Mouse (Mus musculus) left cerebral cortex, postnatal 4 days (tissue): ENCODE measurements around the gene Insig1. TPM values are rescaled to one million over a fixed set of nuclear protein-coding genes. Genes with fewer than 3 reads are reported as not detected.
A peak's percentile ranks its signal among the peaks of the same experiment; 100 is the strongest.

Source experiments
- DNase-seq: peaks from one replicate; pipeline ENCODE4 v3.0.0-alpha.2; 2022
- intact Hi-C: fragments of 180-260 bp; cut with DNase I; formaldehyde crosslinking; loops from one replicate; pipeline ENCODE4 v1.15.1; 2025
- total RNA-seq, 2 experiments: library from RNA; stranded (reverse); gene quantifications; 2 replicates each; pipeline ENCODE4 v1.2.3; 2021

The Insig1 gene
- total RNA-seq, 2 experiments from 2014 or later: 97.3 to 107 TPM

DNA sequence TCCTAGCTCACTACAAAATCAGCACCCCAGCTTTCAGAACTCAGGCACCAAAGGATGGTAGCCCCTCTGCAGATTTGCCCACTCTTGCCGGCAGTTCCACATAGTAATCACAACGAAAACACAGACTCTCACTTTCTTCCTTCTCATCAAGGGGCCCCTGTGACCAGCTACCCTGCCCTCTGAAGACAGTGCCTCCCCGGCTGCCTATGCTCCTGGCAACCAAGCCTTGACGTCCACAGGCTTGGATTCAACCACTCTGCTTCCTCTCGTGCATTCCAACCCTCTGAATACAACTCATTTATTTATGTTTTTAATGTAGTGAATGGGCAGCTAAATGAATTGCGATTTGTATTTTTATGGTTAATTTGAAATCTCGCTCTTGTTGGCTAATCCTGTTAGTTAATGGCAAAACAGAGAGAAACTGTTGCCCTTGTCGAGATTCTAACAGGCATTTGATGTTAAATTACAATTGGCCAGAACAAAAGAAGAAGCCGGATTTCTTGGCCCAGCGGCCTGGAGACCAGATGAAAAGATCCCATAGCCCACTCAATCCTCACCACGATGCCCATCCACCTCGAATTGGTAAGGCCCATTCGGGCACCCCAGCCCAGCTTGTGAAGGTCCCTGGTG is 46.2 kb downstream of the Insig1 start:
- DNase-seq: no peak
- intact Hi-C loops: no loop called here

DNA sequence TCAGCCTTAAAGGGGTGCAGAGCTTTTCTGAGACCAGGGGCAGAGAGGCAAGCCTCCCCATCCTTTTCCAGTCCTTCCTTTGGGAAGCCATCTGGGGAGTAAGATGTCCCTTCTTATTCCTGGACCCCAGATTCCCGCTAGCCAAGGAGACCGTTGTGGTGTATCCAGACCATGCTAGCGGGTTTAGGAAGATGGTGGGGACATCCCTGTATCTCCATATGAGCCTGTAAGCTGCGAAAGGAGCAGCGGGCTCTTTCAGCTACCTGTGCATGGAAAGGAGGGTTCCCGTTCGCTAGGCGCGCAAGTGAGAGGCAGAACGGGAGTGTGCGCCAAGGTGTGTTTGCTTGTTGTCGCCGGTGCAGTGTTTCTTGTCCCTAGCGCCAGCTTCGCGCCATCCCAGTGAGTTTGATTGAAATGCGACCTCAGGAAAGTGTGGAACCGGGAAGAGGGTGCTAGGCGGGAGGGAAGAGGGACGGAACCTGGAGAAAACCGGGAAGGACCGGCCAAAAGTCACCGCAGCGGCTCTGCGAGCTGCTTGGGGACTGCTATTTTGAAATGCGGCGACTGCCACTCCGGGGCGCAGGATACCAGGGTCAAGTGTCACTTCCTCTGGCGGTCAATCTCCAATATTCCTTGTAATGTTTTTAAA is 46.8 kb downstream of the Insig1 start:
- peak; percentile 45 for DNase-seq
- intact Hi-C loops: no loop called here

DNA sequence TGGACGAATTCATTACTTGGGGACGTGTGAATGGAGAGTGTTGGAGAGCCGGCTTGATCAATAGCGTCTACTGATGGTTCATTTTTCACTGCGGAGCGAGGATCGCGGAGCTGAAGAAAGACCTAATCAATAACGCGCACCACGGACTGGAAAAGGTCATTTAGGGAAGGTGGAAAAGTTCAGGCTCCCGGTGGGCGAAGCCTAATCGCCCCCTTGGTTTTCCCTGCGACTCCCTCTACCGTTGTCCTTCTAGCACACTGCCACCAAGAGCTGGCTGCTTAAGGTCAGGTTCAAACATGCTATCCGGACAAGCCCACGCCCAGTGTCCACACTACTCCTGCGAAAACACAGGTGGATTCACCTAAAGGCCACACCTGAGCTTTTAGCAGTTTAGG is 47.4 kb downstream of the Insig1 start:
- DNase-seq: no peak
- intact Hi-C loops: no loop called here

GRCm38 (mm10) chr5:28119576-28119975 is 48.4 kb downstream of the Insig1 start:
- intact Hi-C loops: no loop called here
- no peak for DNase-seq

DNA sequence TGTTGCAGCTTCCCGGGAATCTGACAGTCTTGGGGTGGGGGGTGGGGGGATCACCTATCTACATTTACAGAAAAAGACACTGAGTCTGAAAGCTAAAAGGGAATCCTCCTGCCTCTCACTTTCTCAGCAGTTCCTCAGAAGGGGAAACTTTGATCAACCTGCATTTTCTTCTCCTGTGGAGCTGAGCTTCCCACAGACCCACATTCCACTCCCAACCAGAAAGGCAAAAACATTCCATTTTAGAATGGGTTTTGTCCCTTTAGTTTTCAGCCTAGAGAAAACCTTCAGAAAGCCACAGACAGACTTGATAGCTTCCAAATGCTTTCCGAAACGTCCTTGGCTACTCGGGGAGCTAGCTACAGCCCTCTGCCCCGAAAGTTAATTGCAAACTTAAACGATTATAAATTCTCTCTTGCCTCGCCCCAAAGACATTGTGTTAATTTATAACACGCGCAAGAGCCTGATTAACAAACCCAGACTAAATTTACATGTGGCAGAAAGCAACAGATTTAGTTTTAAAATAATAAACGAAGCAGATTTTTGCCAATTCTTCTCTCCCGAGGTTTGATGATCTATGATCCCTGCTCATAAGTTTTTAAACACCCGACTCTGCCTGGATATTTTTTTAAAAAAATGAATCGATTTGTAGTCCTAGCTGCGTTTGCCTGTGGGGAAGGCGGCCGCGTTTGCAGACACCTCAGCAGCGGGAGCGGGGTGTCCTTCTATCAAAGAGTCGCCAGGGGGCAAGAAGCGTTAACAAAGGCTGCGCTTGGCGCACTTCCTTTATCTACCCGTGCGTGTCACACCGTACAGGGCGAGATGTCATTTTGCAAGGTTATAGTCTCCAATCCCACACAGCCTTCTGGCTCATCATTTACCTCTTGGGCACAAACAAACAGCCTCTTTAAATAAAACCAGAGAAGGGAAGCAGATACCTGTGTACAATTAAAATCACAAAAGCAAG is 51.6 kb downstream of the Insig1 start:
- peak; percentile 91 for DNase-seq
- intact Hi-C loops: no loop called here

GRCm38 (mm10) chr5:28123455-28123825 is 52.3 kb downstream of the Insig1 start:
- intact Hi-C loops: no loop called here
- no peak for DNase-seq

GRCm38 (mm10) chr5:28124321-28125230 is 53.4 kb downstream of the Insig1 start:
- intact Hi-C loops: no loop called here
- DNase-seq: peak; percentile 30

Other genes starting within 250 kb of the Insig1 start
- 10 to 100 TPM in 1 of 2 experiments, 1 to 10 TPM in 1; 8.9 to 10.9 TPM for gene Htr5a, start 229.2 kb upstream of the Insig1 start, total RNA-seq
- gene En2, start 94.3 kb downstream of the Insig1 start, total RNA-seq: not detected
- gene Cnpy1, start 174.4 kb downstream of the Insig1 start, total RNA-seq: under 1 TPM; 0.14 TPM
- gene Rbm33, start 245.8 kb downstream of the Insig1 start, total RNA-seq: 10 to 100 TPM; 68.5 to 78.5 TPM